Mouse (Mus musculus): Measurements from ENCODE around the gene Dcun1d3.

DNA sequence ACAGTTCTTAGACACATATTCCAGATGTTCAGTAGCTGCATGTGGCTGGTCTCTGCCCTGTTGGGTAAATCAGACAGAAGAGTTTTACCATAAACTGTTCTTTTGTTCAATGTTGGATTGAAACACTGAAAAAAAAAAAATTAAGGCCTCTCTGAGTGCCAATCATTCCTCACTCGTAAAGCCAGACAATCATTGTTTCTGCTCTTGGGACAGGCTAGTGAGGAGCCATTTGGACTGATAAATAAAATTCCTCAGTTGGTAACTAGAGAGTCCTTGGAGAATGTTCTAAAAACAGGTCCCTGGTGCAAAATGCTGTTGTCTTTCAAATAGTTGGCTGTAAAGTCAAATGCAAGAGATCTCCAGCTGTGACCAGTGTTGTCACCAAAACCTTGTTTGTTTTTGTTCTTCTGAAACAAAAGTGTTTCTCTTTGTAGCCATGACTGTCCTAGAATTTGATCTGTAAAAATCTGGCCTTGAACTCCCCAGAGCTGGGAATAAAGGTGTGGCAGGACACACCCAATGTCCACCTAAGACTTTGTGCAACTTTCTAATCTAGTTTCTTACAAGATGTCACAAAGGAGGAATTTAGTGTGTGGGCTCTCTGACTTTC lies 2.3 kb upstream of the Dcun1d3 start:
- TF ChIP-seq POLR2A (IDR thresholded peaks at IDR 0.05; ENCODE audit: low read depth, low read length) (no peak), CTCF (IDR thresholded peaks at IDR 0.05; ENCODE audit: borderline replicate concordance, insufficient read depth, low read length) (no peak)
